Mouse (Mus musculus): ENCODE measurements at regions not wholly inside any gene's neighbourhood (a gene's known extent, or its start where the extent isn't known, plus 50 kb on each side); places are given as distances from the start of the nearest gene placed in this dataset.
"Not testable (repeated sequence)": the region's sequence is repeated elsewhere in the genome, so short reads cannot be mapped to it uniquely, and the experiment has no call there.

GRCm38 (mm10) chr2:166324954-166325353 is 169.5 kb upstream of the Sulf2 start:
- DNase-seq (ENCODE audit: low spot score) = no peak

GRCm38 (mm10) chr2:166324439-166324838 is 169.0 kb upstream of the Sulf2 start:
- DNase-seq (ENCODE audit: low spot score) = no peak

- DNase-seq (ENCODE audit: low spot score) = no peak
Measured at GRCm38 (mm10) chr2:166322668-166323043, 167.2 kb upstream of the Sulf2 start.

- DNase-seq (ENCODE audit: low spot score) = no peak
Measured at GRCm38 (mm10) chr2:166321992-166322667, 166.7 kb upstream of the Sulf2 start.

- no peak for DNase-seq (ENCODE audit: low spot score)
Measured at GRCm38 (mm10) chr2:166316409-166316916, 161.0 kb upstream of the Sulf2 start.

- DNase-seq (ENCODE audit: low spot score) = no peak
Measured at GRCm38 (mm10) chr2:166310438-166310837, 155.0 kb upstream of the Sulf2 start.

GRCm38 (mm10) chr2:166309882-166310281 is 154.4 kb upstream of the Sulf2 start:
- DNase-seq (ENCODE audit: low spot score) = no peak

- DNase-seq (ENCODE audit: low spot score) = no peak
Measured at GRCm38 (mm10) chr2:166307551-166307950, 152.1 kb upstream of the Sulf2 start.

GRCm38 (mm10) chr2:166305044-166306002 is 149.9 kb upstream of the Sulf2 start:
- no peak for DNase-seq (ENCODE audit: low spot score)

- DNase-seq (ENCODE audit: low spot score) = no peak
Measured at GRCm38 (mm10) chr2:166303854-166304253, 148.4 kb upstream of the Sulf2 start.

GRCm38 (mm10) chr2:166301161-166301560 is 145.7 kb upstream of the Sulf2 start:
- peak; percentile 38 for DNase-seq (ENCODE audit: low spot score)

GRCm38 (mm10) chr2:166294672-166295071 is 139.2 kb upstream of the Sulf2 start:
- DNase-seq (ENCODE audit: low spot score) = no peak

GRCm38 (mm10) chr2:166292987-166293386 is 137.5 kb upstream of the Sulf2 start:
- DNase-seq (ENCODE audit: low spot score) = no peak

- DNase-seq (ENCODE audit: low spot score) = no peak
Measured at GRCm38 (mm10) chr2:166291266-166291665, 135.8 kb upstream of the Sulf2 start.

- no peak for DNase-seq (ENCODE audit: low spot score)
Measured at GRCm38 (mm10) chr2:166290826-166291225, 135.4 kb upstream of the Sulf2 start.

GRCm38 (mm10) chr2:166289198-166289597 is 133.7 kb upstream of the Sulf2 start:
- no peak for DNase-seq (ENCODE audit: low spot score)

- DNase-seq (ENCODE audit: low spot score) = not testable (repeated sequence)
Measured at GRCm38 (mm10) chr2:166281137-166281536, 125.7 kb upstream of the Sulf2 start.

- no peak for DNase-seq (ENCODE audit: low spot score)
Measured at GRCm38 (mm10) chr2:166280651-166281127, 125.2 kb upstream of the Sulf2 start.

- DNase-seq (ENCODE audit: low spot score) = no peak
Measured at GRCm38 (mm10) chr2:166279676-166280075, 124.2 kb upstream of the Sulf2 start.

- DNase-seq (ENCODE audit: low spot score) = no peak
Measured at GRCm38 (mm10) chr2:166275398-166275797, 119.9 kb upstream of the Sulf2 start.

- no peak for DNase-seq (ENCODE audit: low spot score)
Measured at GRCm38 (mm10) chr2:166274016-166274346, 118.5 kb upstream of the Sulf2 start.

GRCm38 (mm10) chr2:166273312-166274015 is 118.0 kb upstream of the Sulf2 start:
- DNase-seq (ENCODE audit: low spot score) = no peak
